Comparison of ENCODE assay signal across 33 mouse cellular contexts in the genomic region with DNA sequence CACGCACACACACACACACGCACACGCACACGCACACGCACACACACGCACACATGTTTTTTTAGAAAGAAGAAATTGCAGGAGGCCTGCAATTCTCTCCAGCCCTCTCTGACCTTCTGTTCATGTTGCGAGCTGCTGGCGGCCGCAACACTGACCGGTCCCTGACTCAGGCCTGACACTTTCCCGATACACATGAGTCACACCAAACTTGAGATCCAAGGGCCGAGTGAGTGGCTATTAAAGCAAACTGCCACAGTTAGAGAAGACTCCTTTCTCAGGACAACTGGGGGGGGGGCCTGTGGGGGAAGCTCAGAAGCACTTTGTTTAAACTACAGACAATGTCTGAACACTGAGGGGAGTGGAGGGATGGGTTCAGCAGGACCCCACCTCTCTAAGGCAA. TPM values are rescaled to one million over a fixed set of nuclear protein-coding genes. Genes with fewer than 3 reads are reported as not detected.
DNase-seq lines count a peak whose midpoint lies in the region; ATAC-seq and TF ChIP-seq lines count a peak whose summit lies in the region.
"Had no signal": no experiment of that assay in that cellular context is flagged by ENCODE, and none has a peak within 500 bp of the region (broad histone marks: within the 10 kb centered on the region; RNA-seq: fewer than 3 reads in every experiment).

No protein-coding gene starts in this region.

- no peak for TF ChIP-seq EP300 in lung, postnatal 0 days (IDR thresholded peaks at IDR 0.05)

- H3K36me3 ChIP-seq in lung, postnatal 0 days (ENCODE audit: insufficient read depth, low read length): no peaks in the 10 kb centered on the region
- no peaks in the 10 kb centered on the region for H3K36me3 ChIP-seq in forebrain, embryonic 14.5 days (ENCODE audit: control insufficient read depth, insufficient read depth, low read length)
- H3K36me3 ChIP-seq: embryonic facial prominence, embryonic 12.5 days; forebrain, embryonic 10.5 days; heart, embryonic 10.5 days; heart, embryonic 15.5 days; hindbrain, embryonic 12.5 days; intestine, embryonic 15.5 days; limb, embryonic 12.5 days; liver, embryonic 15.5 days; midbrain, embryonic 10.5 days; midbrain, embryonic 15.5 days; neural tube, embryonic 12.5 days had no signal

- WGBS in lung, postnatal 0 days: 82% methylated on average over 12 of the region's 12 CpGs
- 91% methylated on average over 12 of the region's 12 CpGs for WGBS in forebrain, embryonic 14.5 days

- H3K4me2 ChIP-seq in lung, postnatal 0 days (replicated peaks; ENCODE audit: low read depth, low read length): no peak overlapping the region
- H3K4me2 ChIP-seq in forebrain, embryonic 14.5 days (ENCODE audit: low read length): no peak overlapping the region
- H3K4me2 ChIP-seq: embryonic facial prominence, embryonic 12.5 days; heart, embryonic 15.5 days; hindbrain, embryonic 12.5 days; intestine, embryonic 15.5 days; limb, embryonic 12.5 days; liver, embryonic 15.5 days; midbrain, embryonic 15.5 days; neural tube, embryonic 12.5 days had no signal

- no peak overlapping the region for H3K9ac ChIP-seq in lung, postnatal 0 days (replicated peaks; ENCODE audit: low read depth)
- no peak overlapping the region for H3K9ac ChIP-seq in forebrain, embryonic 14.5 days (ENCODE audit: low read length)
- H3K9ac ChIP-seq: embryonic facial prominence, embryonic 12.5 days; forebrain, postnatal 0 days; heart, embryonic 15.5 days; hindbrain, embryonic 12.5 days; intestine, embryonic 15.5 days; limb, embryonic 12.5 days; liver, embryonic 15.5 days; midbrain, embryonic 15.5 days; neural tube, embryonic 12.5 days had no signal

- no peak for ATAC-seq in lung, postnatal 0 days
- no peak for ATAC-seq in forebrain, embryonic 14.5 days
- ATAC-seq: forebrain, postnatal 0 days; hindbrain, postnatal 0 days; intestine, embryonic 15.5 days; midbrain, embryonic 15.5 days had no signal

- no peaks in the 10 kb centered on the region; the same call in 1 of the 2 replicates for H3K9me3 ChIP-seq in lung, postnatal 0 days (ENCODE audit: low read length)
- H3K9me3 ChIP-seq in forebrain, embryonic 14.5 days (replicated peaks; ENCODE audit: control insufficient read depth, low read length): no peaks in the 10 kb centered on the region
- H3K9me3 ChIP-seq: embryonic facial prominence, embryonic 12.5 days; forebrain, embryonic 10.5 days; heart, embryonic 10.5 days; heart, embryonic 15.5 days; hindbrain, embryonic 12.5 days; intestine, embryonic 15.5 days; limb, embryonic 12.5 days; liver, embryonic 15.5 days; midbrain, embryonic 10.5 days; midbrain, embryonic 15.5 days; neural tube, embryonic 12.5 days had no signal

- H3K4me1 ChIP-seq in lung, postnatal 0 days (ENCODE audit: insufficient read depth, low read depth, low read length): no peaks in the 10 kb centered on the region
- H3K4me1 ChIP-seq in embryonic fibroblast, embryonic 13.5 days (ENCODE audit: control insufficient read depth, insufficient read depth, low read length): no peaks in the 10 kb centered on the region
- no peaks in the 10 kb centered on the region for H3K4me1 ChIP-seq in forebrain, embryonic 14.5 days (ENCODE audit: control insufficient read depth, insufficient read depth, low read length)
- H3K4me1 ChIP-seq: embryonic facial prominence, embryonic 12.5 days; intestine, embryonic 15.5 days; limb, embryonic 12.5 days; liver, embryonic 15.5 days had no signal

- no peaks in the 10 kb centered on the region for H3K27me3 ChIP-seq in lung, postnatal 0 days (replicated peaks; ENCODE audit: insufficient read depth, low read length)
- H3K27me3 ChIP-seq in forebrain, embryonic 14.5 days (replicated peaks; ENCODE audit: control insufficient read depth, insufficient read depth, low read length): no peaks in the 10 kb centered on the region
- H3K27me3 ChIP-seq: heart, embryonic 15.5 days; intestine, embryonic 15.5 days; liver, embryonic 15.5 days; midbrain, embryonic 15.5 days had no signal

- H3K4me3 ChIP-seq in lung, postnatal 0 days (ENCODE audit: low read depth, low read length): no peak overlapping the region
- H3K4me3 ChIP-seq in embryonic fibroblast, embryonic 13.5 days (ENCODE audit: insufficient read depth, low read length): no peak overlapping the region
- no peak overlapping the region for H3K4me3 ChIP-seq in forebrain, embryonic 14.5 days (ENCODE audit: low read depth, low read length)
- H3K4me3 ChIP-seq: embryonic facial prominence, embryonic 12.5 days; forebrain, embryonic 10.5 days; heart, embryonic 10.5 days; heart, embryonic 15.5 days; hindbrain, embryonic 12.5 days; intestine, embryonic 15.5 days; limb, embryonic 12.5 days; liver, embryonic 15.5 days; midbrain, embryonic 10.5 days; midbrain, embryonic 15.5 days; neural tube, embryonic 12.5 days had no signal

- peak; percentile 16 for DNase-seq in lung, postnatal 25 days (ENCODE audit: low spot score)
- no peak for DNase-seq in lung, postnatal 0 days (ENCODE audit: low spot score)
- DNase-seq in 416B (ENCODE audit: low read depth): peak; percentile 51
- peak; percentile 64 for DNase-seq in adrenal gland, adult 8-10 months
- no peak for DNase-seq in forebrain, embryonic 14.5 days (ENCODE audit: low spot score)
- no peak for DNase-seq in left cerebral cortex, postnatal 10 days (ENCODE audit: extremely low spot score in 1 of 2, low spot score in 2 of 2)
- DNase-seq in frontal cortex, postnatal 14 days (ENCODE audit: low spot score in 2 of 2): no peak
- DNase-seq: cerebellum, adult 11 months; cerebellum, adult 9-10 months; cerebellum, postnatal 36 days; forebrain, postnatal 0 days; gastrocnemius, postnatal 10 days; right cerebral cortex, adult 18-20 months; thymus, adult 2 months; thymus, postnatal 36 days had no signal

- no peak for TF ChIP-seq POLR2A in embryonic fibroblast, embryonic 13.5 days (IDR thresholded peaks at IDR 0.05; ENCODE audit: low read depth, low read length)

- intact Hi-C loops in left cerebral cortex, postnatal 10 days (cut with DNase I): no loop called here

- no peak overlapping the region for H3K27ac ChIP-seq in lung, postnatal 0 days (ENCODE audit: low read length)
- H3K27ac ChIP-seq in embryonic fibroblast, embryonic 13.5 days (ENCODE audit: insufficient read depth, low read length): peak overlapping the region; percentile 81; the same call in 1 of the 2 replicates
- H3K27ac ChIP-seq in forebrain, embryonic 14.5 days (ENCODE audit: low read depth, low read length): no peak overlapping the region
- H3K27ac ChIP-seq: embryonic facial prominence, embryonic 12.5 days; forebrain, embryonic 10.5 days; heart, embryonic 10.5 days; heart, embryonic 15.5 days; hindbrain, embryonic 12.5 days; hindbrain, postnatal 0 days; intestine, embryonic 15.5 days; limb, embryonic 12.5 days; liver, embryonic 15.5 days; midbrain, embryonic 10.5 days; midbrain, embryonic 15.5 days; neural tube, embryonic 12.5 days had no signal

- no peak for TF ChIP-seq CTCF in lung, postnatal 0 days (IDR thresholded peaks at IDR 0.05)
- no peak for TF ChIP-seq CTCF in embryonic fibroblast, embryonic 13.5 days (IDR thresholded peaks at IDR 0.05; ENCODE audit: borderline replicate concordance, insufficient read depth, low read length)

RNA-seq across cellular contexts. Expression of a gene that starts 11.2 kb away (rescaled TPM):
- polyA plus RNA-seq in lung, postnatal 0 days (2015; fragmentation: Nextera tagmentation; extraction: Ambion mirVana): 15.6 and 16.0 TPM in 2 replicates
- 10 to 100 TPM in 2 of 4 experiments, 1 to 10 TPM in 2; 7.2 to 20.4 (median 14.7) TPM for total RNA-seq in adrenal gland, adult 8-10 months (2022)
- 1.0 and 1.2 TPM in 2 replicates for polyA plus RNA-seq in embryonic fibroblast, embryonic 13.5 days (2011; ENCODE audit: insufficient read length, low read depth, missing spikeins)
- polyA plus RNA-seq in forebrain, embryonic 14.5 days (2014; fragmentation: Nextera tagmentation; extraction: Ambion mirVana): 2.2 and 2.3 TPM in 2 replicates
- 1 to 10 TPM; 2.0 to 3.4 TPM for total RNA-seq in left cerebral cortex, postnatal 10 days (2021)
- total RNA-seq: granulocyte monocyte progenitor cell, adult 5-6 weeks had no signal

RNA-seq across cellular contexts. Expression of a gene that starts 30.4 kb away (rescaled TPM):
- 129 and 144 TPM in 2 replicates for polyA plus RNA-seq in lung, postnatal 0 days (2015; fragmentation: Nextera tagmentation; extraction: Ambion mirVana)
- total RNA-seq in adrenal gland, adult 8-10 months (2022): 100 to 1,000 TPM; 172 to 218 (median 206) TPM
- 17.5 and 19.1 TPM in 2 replicates for polyA plus RNA-seq in embryonic fibroblast, embryonic 13.5 days (2011; ENCODE audit: insufficient read length, low read depth, missing spikeins)
- 42.2 and 47.6 TPM in 2 replicates for polyA plus RNA-seq in forebrain, embryonic 14.5 days (2014; fragmentation: Nextera tagmentation; extraction: Ambion mirVana)
- 100 to 1,000 TPM; 148 to 152 TPM for total RNA-seq in left cerebral cortex, postnatal 10 days (2021)

RNA-seq across cellular contexts. Expression of a gene that starts 39.8 kb away (rescaled TPM):
- polyA plus RNA-seq in lung, postnatal 0 days (2015; fragmentation: Nextera tagmentation; extraction: Ambion mirVana): 0.05 TPM in 1 of 2 replicates, not detected in the other
- total RNA-seq in adrenal gland, adult 8-10 months (2022): 1 to 10 TPM; 2.9 to 6.1 (median 3.9) TPM
- not detected in 2 replicates for polyA plus RNA-seq in embryonic fibroblast, embryonic 13.5 days (2011; ENCODE audit: insufficient read length, low read depth, missing spikeins)
- 1.8 and 4.8 TPM in 2 replicates for polyA plus RNA-seq in forebrain, embryonic 14.5 days (2014; fragmentation: Nextera tagmentation; extraction: Ambion mirVana)
- total RNA-seq in left cerebral cortex, postnatal 10 days (2021): 10 to 100 TPM; 33.5 to 39.5 TPM
- total RNA-seq: granulocyte monocyte progenitor cell, adult 5-6 weeks; liver, adult 2 months; megakaryocyte progenitor cell, adult 5-6 weeks; MEL had no signal
- polyA plus RNA-seq: forebrain, embryonic 10.5 days; heart, embryonic 15.5 days; kidney, adult 2 months; limb, embryonic 12.5 days; liver, adult 2 months; liver, embryonic 15.5 days; midbrain, embryonic 10.5 days; thymus, adult 2 months had no signal

RNA-seq across cellular contexts. Expression of a gene that starts 52.0 kb away (rescaled TPM):
- polyA plus RNA-seq in lung, postnatal 0 days (2015; fragmentation: Nextera tagmentation; extraction: Ambion mirVana): 184 and 195 TPM in 2 replicates
- 100 to 1,000 TPM; 138 to 154 (median 143) TPM for total RNA-seq in adrenal gland, adult 8-10 months (2022)
- 191 and 221 TPM in 2 replicates for polyA plus RNA-seq in embryonic fibroblast, embryonic 13.5 days (2011; ENCODE audit: insufficient read length, low read depth, missing spikeins)
- 182 and 192 TPM in 2 replicates for polyA plus RNA-seq in forebrain, embryonic 14.5 days (2014; fragmentation: Nextera tagmentation; extraction: Ambion mirVana)
- total RNA-seq in left cerebral cortex, postnatal 10 days (2021): 100 to 1,000 TPM; 112 to 114 TPM

Comparison
In these comparisons a context has a peak if more than half of its experiments do, and no peak if none do; other contexts are left out.
1. DNase-seq: peak in lung, postnatal 25 days (single experiment), 416B (single experiment) and adrenal gland, adult 8-10 months (single experiment); none in lung, postnatal 0 days (single experiment), forebrain, embryonic 14.5 days (single experiment), left cerebral cortex, postnatal 10 days (0 of 2) and frontal cortex, postnatal 14 days (0 of 2).